ENCODE assay signal across 8 mouse cellular contexts in genomic region chr8:126829376-126830241, GRCm38 (mm10).
A peak's percentile ranks its signal among the peaks of the same experiment; 100 is the strongest.
DNase-seq lines count a peak whose midpoint lies in the region; ATAC-seq and TF ChIP-seq lines count a peak whose summit lies in the region.

No protein-coding gene starts in this region.

- intact Hi-C loops in left cerebral cortex, adult 2 months (cut with DNase I): loop anchor here (5.0 kb wide), 1 partner anchor 72 kb away; no protein-coding TSS in a partner anchor

- peaks cover 62% of the 10 kb centered on the region for H3K4me1 ChIP-seq in heart, embryonic 11.5 days (ENCODE audit: control insufficient read depth, insufficient read depth, low read length)

- no peaks in the 10 kb centered on the region for H3K79me2 ChIP-seq in macrophage (ENCODE audit: inconsistent target)

- H3K4me2 ChIP-seq in heart, embryonic 11.5 days: no peak overlapping the region

- H3K27ac ChIP-seq in left cerebral cortex, adult 2 months: peak overlapping the region; percentile 15; the same call in 1 of the 2 replicates
- peak overlapping the region; percentile 46 for H3K27ac ChIP-seq in heart, embryonic 11.5 days (ENCODE audit: low read depth, low read length)
- peak overlapping the region; percentile 99 for H3K27ac ChIP-seq in macrophage

- H3K4me3 ChIP-seq in left cerebral cortex, adult 2 months: no peak overlapping the region
- no peak overlapping the region for H3K4me3 ChIP-seq in heart, embryonic 11.5 days (ENCODE audit: low read depth, low read length)
- no peak overlapping the region for H3K4me3 ChIP-seq in macrophage (ENCODE audit: inconsistent target)

- TF ChIP-seq CTCF in left cerebral cortex, adult 2 months (IDR thresholded peaks at IDR 0.05): no peak

- H3K27me3 ChIP-seq in heart, embryonic 11.5 days (ENCODE audit: control insufficient read depth, insufficient read depth, low read length): no peaks in the 10 kb centered on the region

- H3K9ac ChIP-seq in heart, embryonic 11.5 days (ENCODE audit: low read depth, low read length): no peak overlapping the region

- no peaks in the 10 kb centered on the region for H3K36me3 ChIP-seq in heart, embryonic 11.5 days (ENCODE audit: control insufficient read depth, insufficient read depth, low read length)
- H3K36me3 ChIP-seq in macrophage (ENCODE audit: inconsistent target): no peaks in the 10 kb centered on the region

- WGBS in heart, embryonic 11.5 days (ENCODE audit: insufficient replicate concordance): 63% methylated on average over 17 of the region's 17 CpGs
- 73% methylated on average over 16 of the region's 17 CpGs for WGBS in macrophage (ENCODE audit: missing documents)

- ATAC-seq in heart, embryonic 11.5 days (replicated peaks; ENCODE audit: insufficient number of reproducible peaks, low FRiP score, low TSS enrichment): no peak

- DNase-seq in left cerebral cortex, adult 2 months (ENCODE audit: extremely low spot score in 1 of 2, low spot score in 2 of 2): no peak
- no peak for DNase-seq in left cerebral cortex, adult 8-10 months (ENCODE audit: low spot score in 2 of 2)
- peak; percentile 86 to 94 for DNase-seq in kidney, postnatal 36 days
- no peak for DNase-seq in cerebellum, adult 11 months
- DNase-seq in cerebellum, postnatal 36 days: no peak
- no peak for DNase-seq in gastrocnemius, postnatal 10 days

- H3K9me3 ChIP-seq in heart, embryonic 11.5 days (replicated peaks; ENCODE audit: control insufficient read depth, low read length): no peaks in the 10 kb centered on the region

Comparison
In these comparisons a context has a peak if more than half of its experiments do, and no peak if none do; other contexts are left out.
1. DNase-seq: peak in kidney, postnatal 36 days (2 of 2); none in left cerebral cortex, adult 2 months (0 of 2), left cerebral cortex, adult 8-10 months (0 of 2), cerebellum, adult 11 months (single experiment), cerebellum, postnatal 36 days (0 of 2) and gastrocnemius, postnatal 10 days (single experiment).
2. H3K27ac ChIP-seq: peak in every context shown above with its lines; median percentile 99 in macrophage; 46 in heart, embryonic 11.5 days; 15 in left cerebral cortex, adult 2 months.